Mouse (Mus musculus) E14TG2a.4 (cell line): ENCODE results near the gene Comtd1.

Source experiments
- CTCF ChIP-seq: conservative IDR thresholded peaks from 2 replicates; pipeline ENCODE4 v1.5.1; 2014; ENCODE audit warnings: low read length
- NANOG ChIP-seq: IDR thresholded peaks from 2 replicates; pipeline ENCODE4 v1.6.1; 2014; ENCODE audit warnings: borderline replicate concordance, low read length, mixed read lengths
- POU5F1 ChIP-seq: IDR thresholded peaks from 2 replicates; pipeline ENCODE4 v1.6.1; 2014; ENCODE audit warnings: low read length, borderline replicate concordance

GRCm38 (mm10) chr14:21838336-21839017 lies 10.3 kb downstream of the Comtd1 start:
- no peak for TF ChIP-seq CTCF
- no peak for TF ChIP-seq POU5F1
- no peak for TF ChIP-seq NANOG
